Mouse (Mus musculus) c-Kit-positive CD71-negative TER-119-negative erythroid progenitor cells, embryonic 14.5 days (primary cell): ENCODE measurements around the gene Nim1k.

ENCODE experiments used
- DNase-seq: peaks from one replicate; pipeline ENCODE4 v3.0.0-alpha.2; 2013; ENCODE audit warnings: low read depth

Gene Nim1k

GRCm38 (mm10) chr13:119755681-119756471 lies at the start of gene Nim1k:
TSS of gene Nim1k (minus strand) at chr13:119755882.
- DNase-seq, result no peak

GRCm38 (mm10) chr13:119797656-119798055 lies 42.0 kb upstream of the Nim1k start:
- no peak for DNase-seq

- DNase-seq, result no peak
Observed at GRCm38 (mm10) chr13:119792791-119793404, 37.2 kb upstream of the Nim1k start.

DNA sequence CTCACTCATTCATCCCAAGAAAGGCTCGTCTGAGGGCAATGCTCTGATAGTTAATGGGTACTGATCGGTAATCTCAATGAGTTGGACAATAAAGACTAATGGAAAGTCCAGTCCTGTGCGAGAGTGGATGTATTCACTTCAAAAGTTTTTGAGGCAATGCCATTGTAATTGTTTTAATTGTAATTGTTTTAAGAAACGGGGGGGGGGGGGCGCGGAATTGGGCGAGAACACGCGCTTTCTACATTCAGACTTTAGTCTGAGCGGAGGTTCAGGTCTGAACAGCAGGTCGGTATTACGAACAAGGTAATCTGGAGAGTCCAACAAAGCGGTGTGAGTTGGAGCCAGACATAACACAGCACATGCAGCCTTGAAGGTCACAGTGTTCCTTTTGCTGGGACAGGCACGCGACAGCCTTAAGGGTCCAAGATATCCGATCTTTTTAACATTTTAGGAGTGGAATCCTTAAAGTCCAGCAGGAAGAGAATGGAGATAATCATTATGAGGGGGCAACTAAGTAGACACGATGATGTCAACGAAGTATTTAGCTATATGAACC lies 36.0 kb upstream of the Nim1k start:
- DNase-seq, result no peak

DNA sequence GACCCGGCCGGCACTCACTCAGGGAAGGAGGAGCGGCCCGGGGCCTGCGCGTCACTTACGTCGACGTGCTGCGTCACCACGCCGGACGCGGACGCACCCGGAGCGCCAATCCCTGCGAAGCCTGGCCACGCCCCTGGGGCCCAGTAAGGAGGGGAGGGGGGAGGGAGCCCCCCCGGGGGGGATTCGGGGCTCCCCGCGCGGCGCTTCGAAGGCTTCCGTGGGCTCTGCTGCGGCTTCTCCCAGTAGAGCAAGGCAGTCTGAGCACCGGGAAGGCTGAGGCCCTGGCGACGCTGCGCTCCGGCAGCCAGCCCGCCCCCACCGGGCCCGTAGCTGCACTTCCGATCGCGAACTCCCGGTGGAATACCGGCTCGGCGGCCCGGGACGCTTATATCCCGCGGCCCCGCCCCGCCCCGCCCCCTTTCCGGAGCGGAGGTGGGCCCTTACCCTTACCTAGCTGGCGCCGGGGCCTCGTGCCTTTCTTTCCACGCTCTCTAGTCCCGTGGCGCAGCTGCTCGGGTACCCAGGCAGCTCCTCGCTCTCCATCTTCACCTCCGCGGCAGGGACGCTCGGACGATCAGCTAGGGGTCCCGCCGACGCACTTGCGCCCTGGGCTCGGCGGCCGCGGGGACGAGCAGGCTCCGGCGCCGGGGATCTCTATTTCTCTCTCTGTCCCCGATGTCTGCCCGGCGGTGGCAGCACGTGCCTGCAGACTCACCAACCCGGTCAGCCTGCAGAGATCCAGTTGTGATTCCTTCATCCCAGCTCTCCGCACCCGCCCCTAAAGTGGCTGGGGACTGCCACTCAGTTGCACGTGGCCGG lies 35.3 kb upstream of the Nim1k start, which contains the start of gene Zfp131:
Gene Zfp131 (minus strand): TSS at position 129 of the 819 bp plus-strand sequence.
- DNase-seq, result peak; percentile 83

GRCm38 (mm10) chr13:119789851-119790717 lies 34.4 kb upstream of the Nim1k start:
- no peak for DNase-seq

DNA sequence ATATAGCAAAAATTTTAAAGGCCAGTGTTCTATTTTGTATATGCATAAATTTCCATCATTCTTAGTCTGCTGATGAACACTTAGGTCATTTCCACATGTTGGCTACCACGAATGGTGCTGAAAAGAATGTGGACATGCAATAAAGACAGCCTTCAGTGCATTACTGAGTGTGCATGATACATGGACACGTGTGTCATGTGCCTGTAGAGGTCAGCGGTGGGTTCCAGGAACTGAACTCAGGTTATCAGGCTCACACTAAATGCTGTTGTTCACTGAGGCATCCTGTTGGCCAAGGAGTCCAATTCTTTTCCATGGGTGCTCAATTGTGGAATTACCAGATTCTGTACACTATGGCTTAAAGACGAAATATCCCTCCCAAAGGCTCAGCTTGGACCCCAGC lies 27.9 kb upstream of the Nim1k start:
- DNase-seq, result no peak

DNA sequence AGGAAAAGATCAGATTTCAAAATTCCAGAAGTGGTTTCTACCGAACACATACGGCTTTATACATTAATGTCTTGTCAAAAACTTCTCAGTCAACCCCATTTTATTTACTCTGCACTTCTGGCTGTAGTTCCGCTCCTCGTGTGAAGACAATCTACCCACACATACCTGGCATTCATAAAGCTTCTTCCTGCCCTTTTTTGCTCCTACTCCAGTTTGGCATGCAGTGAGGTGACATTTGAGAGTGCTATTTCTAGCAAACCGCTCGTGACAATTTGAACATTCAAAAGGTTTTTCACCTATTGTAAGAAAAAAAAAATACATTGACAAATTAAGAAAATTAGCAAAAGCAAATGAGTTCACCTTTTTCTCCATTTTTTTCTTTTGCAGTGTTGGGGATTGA lies 12.9 kb upstream of the Nim1k start:
- DNase-seq, result no peak

DNA sequence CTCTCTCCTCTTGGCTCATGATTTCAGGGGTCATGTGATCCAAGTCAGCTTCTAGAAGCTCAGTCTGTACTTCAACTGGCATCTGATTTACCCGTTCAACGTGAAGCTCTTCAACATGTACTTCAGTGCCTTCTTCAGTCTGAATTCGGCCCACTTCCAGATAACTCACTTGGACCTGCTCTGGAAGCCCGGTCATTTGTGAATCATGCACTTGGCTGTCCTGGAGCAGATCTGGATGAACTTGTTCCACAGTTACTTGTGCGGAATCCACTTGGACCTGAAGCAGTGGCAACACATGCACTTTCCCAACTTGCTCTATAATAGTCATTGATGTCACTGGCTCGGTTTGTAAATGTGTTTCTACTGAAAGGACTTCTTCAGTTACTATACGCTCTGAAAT lies 10.8 kb upstream of the Nim1k start:
- DNase-seq, result no peak

- DNase-seq, result no peak
Observed at GRCm38 (mm10) chr13:119756831-119757230, 1.1 kb upstream of the Nim1k start.

GRCm38 (mm10) chr13:119755141-119755547 lies 538 bp downstream of the Nim1k start:
- no peak for DNase-seq

- DNase-seq, result no peak
Observed at GRCm38 (mm10) chr13:119754635-119755020, 1.1 kb downstream of the Nim1k start.

GRCm38 (mm10) chr13:119753859-119754634 lies 1.6 kb downstream of the Nim1k start:
- DNase-seq, result no peak

DNA sequence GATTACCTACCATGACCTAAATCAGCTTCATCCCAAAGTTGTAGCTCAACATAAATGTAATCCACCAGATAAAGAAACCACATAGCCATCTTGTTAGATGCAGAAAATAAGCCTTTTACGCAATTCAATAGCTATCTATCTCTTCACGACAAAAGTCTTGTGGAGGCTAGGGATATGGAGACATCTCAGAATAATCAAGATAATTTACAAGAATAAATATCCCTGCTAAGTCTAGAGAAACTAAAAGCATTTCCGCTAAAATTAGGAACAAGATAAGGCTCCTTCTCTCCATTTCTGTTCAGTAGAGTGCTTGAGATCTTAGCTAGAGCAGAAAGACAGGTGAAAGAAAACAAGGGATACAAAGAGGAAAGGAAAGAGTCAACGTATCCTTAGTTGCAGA lies 8.8 kb downstream of the Nim1k start:
- no peak for DNase-seq

DNA sequence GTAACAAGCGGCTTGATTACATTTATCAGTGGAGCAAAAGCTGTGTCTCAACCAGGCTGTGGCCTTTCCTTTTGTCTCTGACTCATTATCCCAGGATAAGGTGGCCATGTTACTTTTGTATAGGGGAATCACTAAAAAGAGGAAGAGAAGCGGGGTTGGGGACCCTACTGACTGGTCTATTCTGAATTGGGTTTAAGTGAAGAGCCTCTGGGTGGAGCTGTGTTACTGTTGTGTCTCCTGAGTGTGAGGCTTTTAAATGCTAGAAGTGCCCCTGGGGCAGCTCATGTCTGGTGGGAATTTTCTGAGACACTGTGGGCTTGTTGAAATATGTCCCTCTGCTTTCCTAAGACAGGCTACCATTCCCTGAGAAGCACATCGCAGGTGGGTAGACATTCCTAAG lies 12.2 kb downstream of the Nim1k start:
- no peak for DNase-seq

DNA sequence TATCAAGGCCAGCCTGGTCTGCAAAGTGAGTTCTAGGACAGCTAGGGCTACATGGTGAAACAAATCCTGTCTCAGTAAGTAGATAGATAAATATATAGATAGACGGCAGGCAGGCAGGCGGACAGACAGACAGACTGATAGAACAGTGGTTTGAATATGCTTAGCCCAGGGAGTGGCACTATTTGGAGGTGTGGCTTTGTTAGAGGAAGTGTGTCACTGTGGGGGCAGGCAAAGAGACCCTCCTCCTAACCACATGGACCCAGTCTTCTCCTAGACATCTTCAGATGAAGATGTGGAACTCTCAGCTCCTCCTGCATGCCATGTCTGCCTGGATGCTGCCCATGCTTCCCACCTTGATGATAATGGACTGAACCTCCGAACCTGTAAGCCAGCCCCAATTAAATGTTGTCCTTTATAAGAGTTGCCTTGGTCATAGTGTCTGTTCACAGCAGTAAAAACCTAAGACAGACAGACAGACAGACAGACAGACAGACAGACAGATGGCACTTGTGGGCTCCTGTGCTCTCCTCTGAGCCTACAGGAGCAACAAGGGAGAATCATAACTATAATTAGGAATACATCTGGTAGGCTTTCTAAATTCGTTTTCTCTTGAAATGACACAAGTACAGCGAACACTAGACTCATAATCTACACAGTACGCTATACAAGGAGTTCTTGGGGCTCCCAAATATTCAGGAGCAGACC lies 12.8 kb downstream of the Nim1k start:
- DNase-seq, result no peak

- no peak for DNase-seq
Observed at GRCm38 (mm10) chr13:119741390-119742237, 14.1 kb downstream of the Nim1k start.

GRCm38 (mm10) chr13:119731448-119731847 lies 24.2 kb downstream of the Nim1k start:
- no peak for DNase-seq

DNA sequence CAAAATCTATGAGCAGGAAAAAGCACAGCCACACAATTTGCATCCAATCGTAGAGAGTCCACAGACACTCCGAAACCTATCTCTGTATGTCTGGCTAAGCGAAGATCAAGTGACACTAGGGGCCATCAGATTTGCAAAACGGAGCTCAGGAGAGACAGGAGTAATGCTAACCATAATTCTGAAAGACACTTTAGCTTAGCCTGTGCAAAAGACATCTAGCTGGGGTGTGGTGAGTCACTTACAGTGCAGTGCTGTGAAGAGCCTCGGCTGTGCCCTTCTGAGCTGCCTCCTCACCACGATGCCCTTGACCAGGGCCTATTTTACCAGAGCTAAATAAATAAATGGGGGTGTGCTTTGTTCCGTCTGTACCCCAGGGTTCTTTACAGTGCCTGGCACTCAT lies 26.3 kb downstream of the Nim1k start:
- no peak for DNase-seq
